Mouse (Mus musculus) adrenal gland, adult 8-10 months (tissue): ENCODE measurements around the gene Pmvk. TPM values are rescaled to one million over a fixed set of nuclear protein-coding genes. Genes with fewer than 3 reads are reported as not detected.

Source experiments
- total RNA-seq, 4 experiments: library from RNA; stranded (reverse); gene quantifications; 2 replicates each; pipeline ENCODE4 v1.2.4; 2022

Pmvk gene
- total RNA-seq, 4 experiments from 2014 or later: 14.3 to 19.5 (median 15.7) TPM

Other genes starting within 250 kb of the Pmvk start
- gene Thbs3, start 239.4 kb upstream of the Pmvk start, total RNA-seq: 1 to 10 TPM; 4.1 to 8.6 (median 7.8) TPM
- 100 to 1,000 TPM; 138 to 169 (median 152) TPM for gene Mtx1, start 227.5 kb upstream of the Pmvk start, total RNA-seq
- under 1 TPM in 3 of 4 experiments, not detected in 1; 0.22 to 0.96 (median 0.65) TPM for gene Muc1, start 225.5 kb upstream of the Pmvk start, total RNA-seq
- gene Krtcap2, start 208.6 kb upstream of the Pmvk start, total RNA-seq: 100 to 1,000 TPM; 131 to 144 (median 135) TPM
- gene Trim46, start 208.2 kb upstream of the Pmvk start, total RNA-seq: 1 to 10 TPM; 2.8 to 4.5 (median 3.8) TPM
- 100 to 1,000 TPM; 123 to 156 (median 136) TPM for gene Dpm3, start 195.2 kb upstream of the Pmvk start, total RNA-seq
- 10 to 100 TPM; 54.2 to 80.1 (median 64.9) TPM for gene Slc50a1, start 184.0 kb upstream of the Pmvk start, total RNA-seq
- gene Efna1, start 173.4 kb upstream of the Pmvk start, total RNA-seq: 10 to 100 TPM; 15.9 to 28.0 (median 21.0) TPM
- gene Efna3, start 131.6 kb upstream of the Pmvk start, total RNA-seq: 1 to 10 TPM in 1 of 4 experiments, under 1 TPM in 3; 0.15 to 1.5 (median 0.62) TPM
- gene Efna4, start 116.5 kb upstream of the Pmvk start, total RNA-seq: 1 to 10 TPM; 1.1 to 3.5 (median 1.9) TPM
- gene Adam15, start 104.5 kb upstream of the Pmvk start, total RNA-seq: 10 to 100 TPM; 58.4 to 85.4 (median 71.3) TPM
- gene Dcst2, start 92.6 kb upstream of the Pmvk start, total RNA-seq: under 1 TPM; 0.43 to 0.78 (median 0.46) TPM
- 1 to 10 TPM in 2 of 4 experiments, under 1 TPM in 2; 0.20 to 2.2 (median 0.97) TPM for gene Dcst1, start 89.3 kb upstream of the Pmvk start, total RNA-seq
- gene Zbtb7b, start 59.8 kb upstream of the Pmvk start, total RNA-seq: 10 to 100 TPM; 59.9 to 98.9 (median 77.9) TPM
- gene Lenep, start 51.7 kb upstream of the Pmvk start, total RNA-seq: 1 to 10 TPM in 2 of 4 experiments, under 1 TPM in 1, not detected in 1; 0.22 to 3.1 (median 1.3) TPM
- 10 to 100 TPM; 25.7 to 39.9 (median 33.0) TPM for gene Flad1, start 42.7 kb upstream of the Pmvk start, total RNA-seq
- gene Cks1b, start 36.2 kb upstream of the Pmvk start, total RNA-seq: 10 to 100 TPM; 20.3 to 33.2 (median 27.4) TPM
- 100 to 1,000 TPM; 108 to 136 (median 122) TPM for gene Shc1, start 36.1 kb upstream of the Pmvk start, total RNA-seq
- 10 to 100 TPM; 42.1 to 45.1 (median 44.3) TPM for gene Pygo2, start 24.3 kb upstream of the Pmvk start, total RNA-seq
- gene Pbxip1, start 17.8 kb upstream of the Pmvk start, total RNA-seq: 100 to 1,000 TPM in 2 of 4 experiments, 10 to 100 TPM in 2; 57.0 to 119 (median 81.5) TPM
- gene Kcnn3, start 65.6 kb downstream of the Pmvk start, total RNA-seq: 1 to 10 TPM; 3.8 to 6.6 (median 5.2) TPM